Mouse (Mus musculus) E14TG2a.4 (cell line): ENCODE data around the gene Gdap1l1.

Source experiments
- CTCF ChIP-seq: conservative IDR thresholded peaks from 2 replicates; pipeline ENCODE4 v1.5.1; 2014; ENCODE audit warnings: low read length
- NANOG ChIP-seq: IDR thresholded peaks from 2 replicates; pipeline ENCODE4 v1.6.1; 2014; ENCODE audit warnings: borderline replicate concordance, low read length, mixed read lengths
- POU5F1 ChIP-seq: IDR thresholded peaks from 2 replicates; pipeline ENCODE4 v1.6.1; 2014; ENCODE audit warnings: low read length, borderline replicate concordance

- no peak for TF ChIP-seq CTCF
- no peak for TF ChIP-seq NANOG
- no peak for TF ChIP-seq POU5F1
These were observed 45.8 kb upstream of the Gdap1l1 start for GRCm38 (mm10) chr2:163392436-163392835.
